Mouse (Mus musculus) yolk sac, embryonic 10.5 days (tissue): ENCODE measurements around the gene Stx8.

ENCODE experiments used
- DNase-seq: peaks from one replicate; pipeline ENCODE4 v3.0.0-alpha.2; 2017; ENCODE audit warnings: low spot score

Gene Stx8

DNA sequence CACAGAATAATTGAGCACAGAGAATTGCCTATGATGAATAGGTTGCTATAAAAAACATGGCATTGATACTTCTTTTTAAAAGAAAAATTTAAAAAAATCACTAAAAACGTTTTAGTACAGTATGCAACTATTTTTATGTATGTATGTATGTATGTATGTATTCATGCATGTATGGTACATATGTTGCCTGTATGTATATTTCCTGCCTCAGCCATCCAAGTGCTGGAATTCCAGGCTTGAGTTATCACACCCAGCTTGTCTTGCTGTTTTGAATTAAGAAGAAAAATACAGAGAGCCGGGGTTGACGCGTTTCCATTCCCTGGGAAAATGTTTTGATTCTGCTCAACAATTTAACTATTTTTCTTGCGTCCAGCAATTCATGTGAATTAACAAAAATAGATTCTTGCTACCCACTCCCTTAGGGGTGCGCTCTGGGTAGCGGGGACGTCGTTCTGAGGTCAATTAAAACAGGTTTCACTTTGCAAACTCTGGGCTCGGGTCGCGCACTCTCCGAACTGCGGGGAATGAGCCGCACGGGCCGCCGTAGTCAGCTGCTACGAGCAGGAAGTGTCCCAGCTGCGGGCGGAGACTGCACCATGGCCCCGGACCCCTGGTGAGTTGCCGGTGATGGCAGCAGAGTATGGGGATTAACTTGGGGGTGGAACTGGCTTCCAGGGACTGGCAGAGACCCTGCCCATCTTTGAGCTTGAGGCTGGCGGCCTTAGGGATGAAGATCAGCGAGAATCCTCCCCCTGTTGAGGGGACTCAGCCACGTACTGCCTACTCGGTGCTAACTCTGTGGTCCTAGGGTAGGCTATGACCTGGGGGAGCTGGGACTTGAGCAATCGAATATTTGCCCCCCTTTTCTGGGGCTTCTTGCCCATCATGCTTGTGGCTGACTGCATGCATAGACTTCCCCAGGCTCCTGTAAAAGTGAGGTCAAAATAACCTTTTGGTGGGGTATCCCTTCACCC lies at the start of gene Stx8:
Gene Stx8 (plus strand): TSS at position 289 of the 974 bp plus-strand sequence.
- DNase-seq: peak; percentile 88

DNA sequence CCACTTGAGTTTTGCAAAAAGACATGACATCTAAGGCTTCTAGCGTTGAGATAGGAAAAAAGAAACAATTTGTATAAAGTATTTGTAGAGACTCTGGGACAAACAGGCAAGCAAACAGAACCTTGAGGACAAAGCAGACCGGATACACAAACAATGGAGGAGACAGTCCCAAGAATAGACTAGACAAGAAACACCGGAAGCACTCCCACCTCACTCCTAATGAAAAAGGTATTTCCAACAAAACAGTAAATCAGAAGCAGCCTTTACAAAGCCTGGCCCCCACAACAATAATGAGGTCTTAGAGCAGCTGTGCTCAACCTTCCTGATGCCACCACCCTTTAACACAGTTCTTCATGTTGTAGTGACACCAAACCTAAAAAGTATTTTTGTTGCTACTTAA lies 48.9 kb upstream of the Stx8 start:
- DNase-seq: no peak

DNA sequence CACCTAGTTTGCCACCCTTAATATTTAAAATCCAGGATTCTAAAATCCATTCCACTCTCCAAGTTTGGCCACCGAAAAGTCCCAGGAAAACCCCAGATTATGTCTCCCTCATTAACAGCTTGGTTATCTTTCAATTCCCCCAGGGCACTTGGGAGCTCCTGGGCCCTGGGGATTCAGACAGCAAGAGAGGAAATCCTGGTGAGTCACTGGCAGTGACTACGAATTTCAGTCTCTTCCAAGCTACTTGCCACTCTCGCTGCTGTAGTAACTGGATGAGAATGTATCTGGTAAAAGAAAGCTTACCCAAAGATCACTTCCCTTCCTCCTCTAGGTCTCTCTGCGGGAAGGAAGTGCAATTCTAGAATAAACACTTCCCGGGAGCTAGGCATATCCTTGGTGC lies 46.4 kb upstream of the Stx8 start:
- no peak for DNase-seq

DNA sequence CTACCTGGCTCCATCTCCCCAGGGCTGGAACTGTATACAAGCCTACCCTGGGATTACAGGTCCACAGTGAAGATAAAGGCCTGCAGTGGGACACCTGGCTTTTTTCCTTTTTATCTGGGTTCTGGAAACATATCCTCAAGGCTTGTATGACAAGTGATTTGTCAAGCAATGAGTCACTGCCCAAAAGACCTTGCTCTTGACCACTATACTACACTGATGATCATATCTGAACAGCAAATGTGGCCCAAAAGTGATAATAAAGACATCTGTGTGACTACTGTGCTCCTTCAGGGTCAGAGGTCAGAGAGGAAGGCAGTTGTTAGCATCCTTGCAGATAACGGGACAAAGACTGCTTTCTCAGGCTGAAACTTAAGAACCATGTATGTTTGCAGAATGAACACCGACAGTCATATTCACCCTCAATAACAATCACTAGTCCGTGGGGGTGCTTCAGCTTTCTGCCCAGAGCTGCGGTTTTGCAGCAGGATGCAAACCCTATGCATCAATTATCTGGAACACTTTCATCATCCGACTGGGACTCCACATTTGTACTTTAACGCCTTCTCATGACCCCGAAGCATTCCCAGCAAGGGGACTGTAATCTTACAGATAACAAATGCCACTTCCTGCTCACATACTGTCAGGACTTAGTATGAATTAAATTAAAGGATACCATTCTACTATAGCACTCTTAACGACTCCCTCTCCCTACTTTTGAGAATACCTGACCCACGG lies 45.6 kb upstream of the Stx8 start:
- DNase-seq: no peak

DNA sequence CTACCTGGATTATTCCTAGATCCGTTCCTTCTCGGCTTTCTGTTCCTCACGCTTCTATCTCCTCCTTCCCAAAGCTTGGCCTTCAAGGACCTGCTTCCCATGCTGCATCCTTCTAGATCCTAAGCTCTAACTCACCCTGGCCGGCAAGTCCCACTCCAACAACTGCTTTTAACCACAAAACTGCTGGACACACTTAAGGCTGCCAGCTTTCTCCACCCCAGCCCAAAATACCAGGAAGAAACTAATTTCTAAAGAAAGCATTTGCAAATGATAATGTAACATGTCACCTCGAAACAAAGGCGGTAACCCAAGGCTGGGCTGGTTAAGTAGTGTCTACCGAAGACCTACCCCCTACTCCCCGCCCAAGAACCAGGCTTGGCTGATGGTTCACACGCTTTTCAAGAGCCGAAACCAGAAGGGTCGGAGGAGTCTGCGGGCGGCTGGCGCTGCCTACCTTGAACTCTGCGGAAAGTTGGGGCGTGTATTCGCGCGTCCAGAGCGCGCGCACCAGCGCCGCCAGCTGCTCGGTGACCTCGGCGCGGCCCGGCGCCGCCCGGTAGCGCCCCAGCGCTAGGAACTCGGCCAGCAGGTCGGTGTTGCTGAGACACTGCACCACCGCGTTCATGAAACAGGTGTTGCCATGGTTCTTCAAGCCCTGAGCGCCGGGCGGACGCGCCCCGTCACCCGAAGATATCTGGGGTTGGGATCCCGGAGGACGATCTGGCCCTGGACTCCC lies 44.7 kb upstream of the Stx8 start:
- peak; percentile 61 for DNase-seq

DNA sequence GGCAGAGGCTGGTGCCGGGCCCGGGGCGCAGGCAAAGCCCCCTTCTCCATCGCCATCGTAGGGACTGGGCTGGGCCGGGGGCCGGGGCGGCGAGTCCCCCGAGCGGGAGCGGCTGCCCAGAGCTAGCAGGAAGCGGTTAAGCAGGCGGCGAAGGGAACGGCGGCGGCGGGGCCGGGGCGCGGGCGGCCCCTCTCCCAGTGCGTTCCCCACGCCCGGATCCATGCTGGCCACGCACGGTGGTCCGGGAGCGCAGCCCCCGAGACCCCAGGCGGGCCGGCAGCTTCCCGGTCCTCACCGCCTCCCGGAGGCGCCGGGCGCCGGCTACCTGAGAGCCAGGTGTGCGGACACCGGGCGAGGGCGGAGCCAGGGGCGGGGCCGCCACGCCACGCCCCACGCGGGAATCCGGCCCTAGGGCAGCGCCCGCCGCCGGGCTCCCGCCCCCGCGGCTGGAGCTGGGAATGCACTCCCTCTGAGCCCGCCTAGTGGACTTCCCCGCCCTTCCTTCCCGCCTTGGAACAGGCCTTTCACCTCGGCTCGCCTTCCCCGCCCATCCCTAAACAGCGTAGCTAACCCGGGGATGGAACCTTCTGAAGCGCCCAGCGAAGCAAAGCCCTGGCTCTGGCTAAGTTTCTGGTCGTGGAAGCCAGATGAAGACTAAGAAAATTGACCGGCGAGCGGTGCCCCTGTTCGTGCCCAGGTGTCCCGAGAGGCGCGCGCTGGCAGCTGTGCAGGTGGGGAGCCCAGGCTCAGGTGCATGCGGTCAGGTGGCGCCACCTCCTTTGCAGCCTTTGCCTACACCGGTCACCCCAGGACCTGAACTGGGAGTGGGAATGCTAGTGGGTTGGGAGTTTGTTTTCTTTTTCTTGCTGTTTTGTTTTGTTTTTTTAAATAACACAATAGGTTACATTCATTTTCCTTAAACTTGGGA lies 43.9 kb upstream of the Stx8 start, which contains the start of gene Usp43:
Gene Usp43 (minus strand): TSS at position 327 of the 928 bp plus-strand sequence.
- DNase-seq: peak; percentile 88

DNA sequence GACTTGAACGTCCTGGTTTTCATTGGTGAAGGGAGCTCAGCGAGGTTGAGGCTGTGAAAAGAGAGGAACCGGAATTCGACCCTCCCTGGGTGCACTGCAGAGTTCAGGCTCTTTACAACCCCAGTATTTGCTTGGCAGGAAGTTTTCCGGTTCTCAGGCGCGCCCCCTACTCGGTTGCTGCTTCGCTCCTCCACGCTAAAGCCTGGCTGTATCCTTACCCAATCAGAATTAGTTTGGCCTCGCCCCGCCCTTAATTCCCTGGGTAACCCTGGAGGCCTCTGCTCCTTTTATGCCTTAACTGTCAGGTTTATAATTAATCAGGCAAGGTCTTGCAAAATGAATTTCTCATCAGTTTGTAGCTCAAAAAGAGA lies 43.3 kb upstream of the Stx8 start:
- DNase-seq: peak; percentile 88

DNA sequence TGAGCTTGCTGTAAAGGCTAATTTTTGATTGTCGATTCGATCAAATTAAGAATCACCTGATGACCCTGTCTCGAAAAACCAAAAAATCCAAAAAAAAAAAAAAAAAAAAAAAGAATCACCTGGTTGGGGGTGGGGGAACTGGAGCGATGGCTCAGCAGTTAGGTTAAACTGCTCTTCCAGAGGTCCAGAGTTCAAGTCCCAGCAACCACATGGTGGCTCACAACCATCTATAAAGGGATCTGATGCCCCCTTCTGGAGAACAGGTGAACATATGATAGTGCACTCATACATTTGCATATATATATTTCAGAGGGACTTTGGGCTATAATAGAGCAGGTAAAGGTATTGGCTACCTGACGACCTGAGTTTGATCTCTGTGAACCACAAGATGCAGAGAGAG lies 42.3 kb upstream of the Stx8 start:
- DNase-seq: no peak

DNA sequence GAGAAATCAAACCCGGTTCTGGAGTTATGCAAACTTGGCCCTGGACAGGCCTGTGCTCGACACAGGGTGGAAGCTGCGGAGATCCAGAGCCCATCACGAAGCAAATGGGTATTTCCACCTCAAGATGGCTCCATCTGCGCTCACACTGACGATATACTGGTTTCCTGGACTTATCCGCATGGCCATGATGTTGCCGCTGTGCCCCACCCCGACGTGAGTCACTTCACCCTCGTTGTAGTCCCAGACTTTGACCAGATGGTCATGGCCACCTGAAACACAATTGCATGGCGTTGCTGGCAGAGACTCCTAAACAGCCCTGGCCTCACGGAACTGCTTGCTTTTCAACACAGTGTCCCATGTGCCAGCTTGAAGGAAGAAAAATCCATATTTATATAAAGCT lies 41.0 kb upstream of the Stx8 start:
- no peak for DNase-seq

DNA sequence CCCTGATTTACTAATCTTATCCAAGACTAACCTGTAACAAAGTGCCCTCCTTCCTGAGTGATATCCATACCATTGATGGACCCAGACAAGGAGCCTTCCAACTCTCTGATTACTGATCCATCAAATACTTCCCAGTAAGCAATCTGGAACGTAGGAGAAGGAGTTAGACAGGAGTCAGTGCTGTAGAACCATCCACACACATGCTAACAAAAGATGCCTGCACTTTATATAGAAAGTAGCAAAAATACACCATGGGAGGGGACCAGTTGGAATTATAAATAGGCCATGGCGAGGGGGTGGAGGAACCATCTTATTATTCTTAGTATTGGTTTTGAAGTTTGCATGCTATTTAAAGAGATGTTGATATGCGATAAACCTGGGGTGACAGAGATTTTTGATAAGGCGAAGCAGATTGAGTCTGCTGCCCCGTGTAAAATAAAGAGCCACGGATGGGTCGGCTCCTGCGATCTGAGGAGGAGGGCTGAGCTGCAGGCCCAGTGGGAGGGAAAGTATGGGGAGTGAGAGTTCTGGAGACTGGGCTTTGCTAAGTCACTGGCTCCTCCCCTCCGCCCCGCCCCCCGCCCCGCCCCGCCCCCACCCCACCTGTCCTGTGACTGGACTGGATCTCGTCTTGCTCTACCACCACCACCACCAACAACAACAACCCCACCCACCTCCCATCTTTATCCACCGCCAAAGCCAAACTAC lies 39.5 kb upstream of the Stx8 start:
- peak; percentile 38 for DNase-seq

DNA sequence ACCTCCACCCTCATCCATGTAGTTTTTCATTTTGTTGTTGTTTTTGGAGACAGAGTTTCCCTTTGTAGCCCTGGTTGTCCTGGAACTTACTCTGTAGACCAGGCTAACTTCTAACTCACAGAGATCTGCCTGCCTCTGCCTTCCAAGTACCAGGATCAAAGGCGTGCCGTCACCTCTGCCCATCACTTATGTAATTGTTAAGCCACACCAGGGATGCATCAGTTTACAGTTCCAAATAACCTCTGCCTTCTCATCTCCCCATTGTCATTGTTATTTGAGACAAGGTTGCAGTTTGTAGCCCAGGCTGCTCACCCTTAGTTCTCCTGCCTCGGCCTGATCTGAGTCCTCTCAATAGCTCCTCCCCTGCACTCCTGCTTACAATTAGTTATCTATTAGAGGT lies 33.8 kb upstream of the Stx8 start:
- no peak for DNase-seq

DNA sequence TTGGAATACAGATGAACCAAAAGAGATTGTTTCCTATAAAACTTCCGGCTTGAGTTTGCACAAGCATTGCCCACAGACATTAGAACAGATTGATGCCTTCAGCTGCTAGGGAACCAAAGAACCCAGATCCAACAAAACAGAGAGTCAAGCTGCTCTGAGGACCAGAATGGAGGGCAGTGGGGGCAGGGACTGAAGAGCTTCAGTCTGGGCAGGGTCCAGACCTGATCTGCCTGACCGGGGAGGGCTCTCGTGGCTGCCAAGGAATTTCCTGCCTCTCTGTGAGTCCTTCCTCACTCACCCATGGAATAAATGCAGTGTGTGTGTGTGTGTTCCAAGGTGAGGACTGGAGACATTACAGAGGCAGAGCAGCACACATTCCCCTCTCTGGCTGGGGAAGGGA lies 17.8 kb upstream of the Stx8 start:
- DNase-seq: no peak

DNA sequence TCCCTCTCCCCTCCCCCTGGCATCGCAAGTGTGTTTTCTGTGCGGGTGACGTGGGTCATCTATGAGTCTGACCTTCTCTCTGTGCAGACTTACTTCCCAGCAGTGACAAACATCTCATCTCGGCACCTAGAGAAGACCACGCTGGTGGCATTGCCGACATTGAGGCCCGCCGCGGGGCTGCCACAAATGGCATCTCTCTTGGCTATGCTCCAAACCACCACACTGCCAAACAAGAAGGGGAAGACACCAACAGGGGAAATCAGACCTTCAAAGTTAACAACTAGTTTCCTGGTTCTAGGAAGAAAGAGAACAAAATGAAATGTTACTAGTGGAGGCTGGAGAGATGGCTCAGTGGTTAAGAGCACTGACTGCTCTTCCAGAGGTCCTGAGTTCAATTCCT lies 16.5 kb upstream of the Stx8 start:
- no peak for DNase-seq

DNA sequence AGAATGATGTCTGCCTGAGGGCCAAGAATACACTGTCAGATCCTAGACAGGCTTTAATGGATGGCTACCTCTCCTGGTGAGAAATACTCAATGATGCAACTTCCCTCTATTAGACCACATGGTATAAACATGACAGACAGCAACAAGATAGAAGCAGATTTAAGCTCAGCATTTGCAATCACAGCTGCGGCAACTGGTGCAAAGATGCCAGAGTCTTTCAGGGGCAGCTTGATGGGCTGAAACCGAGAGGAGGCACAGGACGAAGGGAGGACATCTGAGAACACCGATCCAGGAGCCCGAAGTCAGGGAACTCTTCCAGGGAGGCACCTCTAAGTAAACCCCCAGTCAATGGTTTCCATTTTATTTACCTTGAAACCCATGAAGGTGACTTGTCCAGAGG lies 12.4 kb upstream of the Stx8 start:
- DNase-seq: no peak

DNA sequence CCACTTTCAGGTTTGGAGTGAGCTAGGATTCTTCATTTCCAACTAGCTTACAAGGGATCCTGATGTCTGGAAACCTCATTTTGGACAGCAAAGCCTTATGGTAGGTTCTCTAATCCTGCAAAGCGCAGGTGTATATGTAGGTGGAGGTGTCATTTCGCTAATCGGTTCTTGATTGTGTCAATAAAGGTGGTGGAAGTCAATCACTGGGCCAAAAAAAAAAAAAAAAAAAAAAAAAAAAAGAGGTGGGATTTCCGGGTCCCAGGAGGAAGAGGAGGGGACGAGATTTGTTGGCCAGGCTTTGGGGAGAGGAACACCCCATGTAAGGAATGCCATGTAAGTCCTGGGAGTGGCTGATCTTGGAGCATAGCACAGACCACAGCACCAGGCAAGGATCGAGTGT lies 11.6 kb upstream of the Stx8 start:
- DNase-seq: no peak

DNA sequence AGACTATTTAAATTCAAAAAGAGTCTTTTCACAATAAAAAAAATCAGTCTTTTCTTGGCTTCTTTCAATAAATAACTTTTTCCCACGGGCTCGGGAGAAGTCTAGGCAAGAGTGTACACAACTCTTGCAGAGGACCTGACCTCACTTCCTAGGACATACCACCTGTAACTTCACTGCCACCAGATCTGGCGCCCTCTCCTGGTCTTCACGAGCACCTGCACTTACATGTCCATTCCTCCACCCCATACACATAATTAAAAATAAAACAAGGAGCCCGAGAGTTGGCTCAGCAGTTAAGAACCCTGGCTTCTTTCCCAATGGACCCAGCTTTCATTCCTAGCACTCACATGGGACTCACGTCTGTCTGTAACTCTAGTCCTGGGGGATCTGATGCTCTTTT lies 1.9 kb upstream of the Stx8 start:
- DNase-seq: no peak

DNA sequence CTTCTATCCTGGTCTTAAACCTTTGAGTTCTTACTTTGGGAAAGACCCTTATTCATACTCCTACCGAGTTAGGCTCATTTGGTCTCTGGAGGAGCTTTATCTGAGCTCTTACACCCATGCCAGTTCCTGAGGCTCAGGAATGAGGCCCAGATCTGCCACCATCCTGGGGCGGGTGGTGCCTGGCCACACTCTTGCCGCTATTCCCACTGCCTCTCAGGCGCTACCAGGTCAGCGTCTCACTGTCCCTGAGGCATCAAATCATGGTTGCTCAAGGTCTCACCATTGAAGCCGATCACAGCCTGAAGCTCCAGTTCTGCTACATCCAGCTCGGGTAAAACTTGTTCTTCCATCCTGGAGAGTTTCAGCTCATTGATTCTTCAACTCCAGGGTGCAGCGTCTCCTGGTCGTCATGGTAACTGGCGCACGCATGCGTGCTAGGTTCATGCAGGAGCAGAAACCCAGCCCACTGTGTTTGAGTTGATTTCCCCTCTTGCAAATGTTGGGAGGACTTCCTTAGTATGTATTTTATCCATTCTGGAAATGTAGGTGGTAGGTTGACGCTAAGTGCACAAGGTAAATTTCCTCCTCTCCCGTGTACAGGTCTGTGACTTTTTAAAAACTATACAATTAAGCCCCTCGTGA lies 630 bp upstream of the Stx8 start, which contains the start of gene Cfap52:
Gene Cfap52 (minus strand): TSS at position 410 of the 642 bp plus-strand sequence.
- DNase-seq: peak; percentile 75

DNA sequence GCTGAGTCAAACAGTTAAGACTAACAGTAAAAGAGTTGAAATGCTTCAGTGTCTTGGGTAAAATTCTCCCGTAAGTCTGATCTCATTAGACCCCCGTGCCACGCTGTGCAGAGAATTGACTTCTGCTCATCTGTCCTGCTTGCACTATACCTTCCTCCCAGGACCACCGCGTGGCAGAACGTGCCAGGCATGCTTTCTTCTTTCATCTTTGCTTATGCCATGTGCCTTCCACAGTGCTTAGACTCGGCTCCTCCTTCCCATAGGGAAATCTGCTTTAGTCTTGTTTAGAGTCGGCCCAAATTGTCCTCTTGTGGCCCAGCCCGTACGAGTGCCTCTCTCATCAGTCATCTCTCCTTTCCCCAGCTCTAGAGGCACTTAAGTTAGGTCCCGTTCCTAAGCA lies 1.8 kb downstream of the Stx8 start:
- DNase-seq: no peak

DNA sequence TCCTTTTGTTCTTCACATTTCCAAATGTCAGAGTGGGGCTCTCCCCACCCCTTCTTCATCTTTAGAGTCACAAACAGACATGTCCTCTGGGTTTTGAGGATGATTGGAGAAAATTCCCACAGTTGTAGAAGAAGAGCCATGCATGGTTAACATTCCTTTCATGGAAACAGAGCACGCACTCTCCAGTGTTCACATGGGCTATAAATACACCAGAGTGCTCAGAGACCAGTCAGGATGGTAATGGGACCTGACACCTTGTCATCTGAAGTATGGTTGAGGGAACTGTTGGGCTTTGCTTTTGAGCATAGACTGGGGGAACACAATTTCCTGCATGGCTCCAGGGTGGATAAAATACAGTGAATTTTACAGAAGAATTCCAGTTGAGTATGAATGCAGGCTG lies 6.6 kb downstream of the Stx8 start:
- no peak for DNase-seq

DNA sequence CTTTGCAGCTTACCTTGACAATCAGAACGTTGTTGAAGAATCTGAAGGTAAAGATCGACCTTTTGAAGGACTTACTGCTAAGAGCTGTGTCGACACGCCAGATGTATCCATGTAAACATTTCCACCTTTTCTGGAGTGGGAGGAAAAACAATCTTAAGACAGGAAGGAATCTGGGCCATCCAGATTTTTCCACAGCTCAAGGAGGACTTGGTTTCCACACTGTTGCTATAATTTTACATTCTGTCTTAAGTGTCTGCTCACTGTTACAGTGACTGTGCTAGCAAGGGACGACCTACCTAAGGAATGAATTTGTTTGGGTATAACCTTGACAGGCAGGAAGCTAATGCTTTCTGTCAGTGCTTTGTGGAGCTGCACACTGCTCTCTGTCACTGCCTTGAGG lies 7.2 kb downstream of the Stx8 start:
- no peak for DNase-seq
